Mouse (Mus musculus): ENCODE data around the gene Hic1.
"Not testable (repeated sequence)": the region's sequence is repeated elsewhere in the genome, so short reads cannot be mapped to it uniquely, and the experiment has no call there.

Gene Hic1

DNA sequence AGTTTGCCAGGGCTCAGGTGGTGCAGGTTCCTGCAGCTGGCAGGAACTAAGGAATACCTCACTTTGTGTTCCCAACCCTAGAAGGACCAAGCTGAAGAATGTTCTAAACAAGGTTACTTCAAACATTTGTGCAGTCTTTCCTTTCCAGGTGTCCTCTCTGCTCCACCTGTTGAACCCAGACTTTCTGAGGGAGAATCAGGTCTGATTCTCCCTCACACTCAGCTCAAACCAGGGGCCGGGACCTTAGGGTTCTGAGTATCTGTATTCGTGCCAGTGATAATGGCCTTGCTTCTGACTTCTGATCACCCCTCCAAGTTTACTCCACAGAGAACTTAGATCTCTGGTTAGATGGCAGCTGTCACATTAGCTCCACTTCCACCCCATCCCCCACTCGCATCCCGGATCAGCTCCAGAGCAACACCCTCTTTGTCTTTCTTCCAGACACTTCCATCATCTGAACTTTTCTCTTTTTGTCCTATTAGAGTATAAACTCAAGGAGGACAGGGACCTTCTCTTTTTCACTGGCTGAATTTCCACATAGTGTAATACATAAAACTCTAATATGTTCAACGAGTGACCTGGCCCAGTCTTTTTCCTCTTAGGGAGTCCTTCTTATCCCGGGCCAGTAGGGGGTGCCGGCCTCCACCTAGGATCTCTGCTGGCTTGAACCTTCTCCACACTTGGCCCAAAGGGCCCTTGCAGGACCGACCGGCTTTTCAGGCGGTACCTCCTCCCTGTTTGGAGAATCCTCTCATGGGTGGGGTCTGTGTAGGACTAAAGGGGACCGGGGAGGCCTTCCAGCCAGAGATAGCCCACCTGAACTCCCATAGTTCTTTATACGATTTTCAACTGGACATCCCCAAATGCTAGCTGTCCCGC, 23.3 kb upstream of the Hic1 start:
- peak; percentile 83 for DNase-seq (ENCODE audit: low read depth, low spot score)

- no peak for DNase-seq (ENCODE audit: low read depth, low spot score)
Observed at GRCm38 (mm10) chr11:75191841-75192240, 22.5 kb upstream of the Hic1 start.

GRCm38 (mm10) chr11:75190905-75191441, 21.7 kb upstream of the Hic1 start, which contains the start of gene Dph1:
Gene Dph1 (minus strand): TSS chr11:75191241.
- no peak for DNase-seq (ENCODE audit: low read depth, low spot score)

- peak; percentile 94 for DNase-seq (ENCODE audit: low read depth, low spot score)
Observed at GRCm38 (mm10) chr11:75190371-75190724, 21.0 kb upstream of the Hic1 start.

DNA sequence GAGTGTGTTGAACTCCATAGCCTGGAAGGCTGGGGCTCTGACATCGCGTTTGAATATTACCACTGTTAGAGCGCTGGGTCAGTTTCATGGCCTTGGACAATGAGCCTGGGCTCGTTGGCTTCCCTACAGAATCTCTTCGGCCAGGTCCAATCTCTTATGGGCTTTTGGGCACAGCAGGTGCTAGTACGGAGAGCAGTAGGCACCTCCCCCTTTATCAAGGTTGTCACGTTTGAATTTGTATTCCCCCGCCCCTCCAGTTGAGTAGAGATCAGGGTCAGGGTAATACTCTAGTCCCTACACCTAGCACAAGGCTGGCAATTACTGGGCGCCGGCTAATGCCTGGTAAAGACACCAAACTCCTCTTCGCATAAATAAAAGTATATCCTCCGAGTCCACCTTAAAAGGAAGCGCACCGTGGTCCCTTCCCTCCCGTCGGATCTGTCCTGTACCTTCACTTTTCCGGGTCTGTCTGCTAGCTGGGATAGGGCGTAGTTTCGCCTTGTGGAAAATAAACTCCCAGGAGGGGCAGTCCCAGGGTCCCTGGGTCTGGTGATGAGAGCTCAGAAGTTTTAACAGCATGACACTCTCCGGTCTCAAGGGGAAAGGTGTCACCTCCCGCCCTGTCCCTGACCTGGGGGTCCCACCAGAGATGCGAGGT, 20.5 kb upstream of the Hic1 start:
- DNase-seq (ENCODE audit: low read depth, low spot score), result peak; percentile 58

- no peak for DNase-seq (ENCODE audit: low read depth, low spot score)
Observed at GRCm38 (mm10) chr11:75184986-75185385, 15.7 kb upstream of the Hic1 start.

- DNase-seq (ENCODE audit: low read depth, low spot score), result no peak
Observed at GRCm38 (mm10) chr11:75184573-75184972, 15.3 kb upstream of the Hic1 start.

DNA sequence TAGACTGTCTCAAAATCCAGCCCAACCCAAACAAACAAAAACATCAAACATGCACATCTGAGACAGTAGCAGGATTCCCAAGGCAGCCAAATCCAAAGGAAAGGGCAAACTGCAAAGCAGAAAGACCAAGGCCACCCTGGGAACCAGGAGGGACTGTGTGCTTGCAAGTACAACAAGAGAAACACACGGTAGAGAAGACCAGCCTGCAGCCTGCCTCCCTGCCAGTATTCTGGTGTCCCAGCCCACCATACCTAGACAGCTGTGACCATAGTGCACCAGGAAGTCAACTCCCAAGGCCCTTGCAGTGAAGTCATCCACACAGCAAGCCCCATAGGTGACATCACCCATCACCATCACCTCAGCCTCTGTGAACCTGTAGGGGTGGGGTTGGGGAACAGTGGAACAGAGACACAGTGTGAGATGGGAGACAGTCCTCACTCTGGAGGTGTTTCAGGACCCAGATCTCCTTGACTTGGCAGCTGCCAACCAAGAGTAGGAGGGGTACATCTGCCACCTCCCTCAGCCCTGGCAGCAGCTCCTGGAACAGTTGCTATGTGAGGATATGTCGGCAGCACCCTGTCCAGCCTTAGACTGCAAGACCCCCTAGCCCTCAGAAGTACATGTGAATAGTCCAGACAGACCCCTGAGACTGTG, 14.7 kb upstream of the Hic1 start:
- DNase-seq (ENCODE audit: low read depth, low spot score), result no peak

GRCm38 (mm10) chr11:75178672-75179208, 9.4 kb upstream of the Hic1 start, which contains the start of gene Ovca2:
Gene Ovca2 (minus strand): TSS chr11:75178835.
- DNase-seq (ENCODE audit: low read depth, low spot score), result peak; percentile 98

- no peak for DNase-seq (ENCODE audit: low read depth, low spot score)
Observed at GRCm38 (mm10) chr11:75178011-75178410, 8.7 kb upstream of the Hic1 start.

DNA sequence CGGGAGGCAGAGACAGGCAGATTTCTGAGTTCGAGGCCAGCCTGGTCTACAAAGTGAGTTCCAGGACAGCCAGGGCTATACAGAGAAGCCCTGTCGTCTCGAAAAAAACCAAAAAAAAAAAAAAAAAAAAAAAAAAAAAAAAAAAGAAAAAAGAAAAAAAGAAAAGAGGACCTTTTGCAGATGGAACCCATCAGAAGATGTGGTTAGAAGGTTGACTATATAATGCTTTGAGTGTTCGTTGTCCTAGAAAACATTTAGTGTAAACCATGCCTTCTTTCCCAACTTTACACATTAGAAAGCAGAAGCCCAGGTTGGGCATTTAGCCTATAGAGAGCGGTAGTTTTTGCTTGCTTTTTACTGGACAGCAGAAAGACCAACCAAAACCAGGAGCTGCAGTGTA, 5.3 kb upstream of the Hic1 start:
- not testable (repeated sequence) for DNase-seq (ENCODE audit: low read depth, low spot score)

- DNase-seq (ENCODE audit: low read depth, low spot score), result no peak
Observed at GRCm38 (mm10) chr11:75173799-75174165, 4.5 kb upstream of the Hic1 start.

GRCm38 (mm10) chr11:75173095-75173798, 3.9 kb upstream of the Hic1 start:
- peak; percentile 96 for DNase-seq (ENCODE audit: low read depth, low spot score)

DNA sequence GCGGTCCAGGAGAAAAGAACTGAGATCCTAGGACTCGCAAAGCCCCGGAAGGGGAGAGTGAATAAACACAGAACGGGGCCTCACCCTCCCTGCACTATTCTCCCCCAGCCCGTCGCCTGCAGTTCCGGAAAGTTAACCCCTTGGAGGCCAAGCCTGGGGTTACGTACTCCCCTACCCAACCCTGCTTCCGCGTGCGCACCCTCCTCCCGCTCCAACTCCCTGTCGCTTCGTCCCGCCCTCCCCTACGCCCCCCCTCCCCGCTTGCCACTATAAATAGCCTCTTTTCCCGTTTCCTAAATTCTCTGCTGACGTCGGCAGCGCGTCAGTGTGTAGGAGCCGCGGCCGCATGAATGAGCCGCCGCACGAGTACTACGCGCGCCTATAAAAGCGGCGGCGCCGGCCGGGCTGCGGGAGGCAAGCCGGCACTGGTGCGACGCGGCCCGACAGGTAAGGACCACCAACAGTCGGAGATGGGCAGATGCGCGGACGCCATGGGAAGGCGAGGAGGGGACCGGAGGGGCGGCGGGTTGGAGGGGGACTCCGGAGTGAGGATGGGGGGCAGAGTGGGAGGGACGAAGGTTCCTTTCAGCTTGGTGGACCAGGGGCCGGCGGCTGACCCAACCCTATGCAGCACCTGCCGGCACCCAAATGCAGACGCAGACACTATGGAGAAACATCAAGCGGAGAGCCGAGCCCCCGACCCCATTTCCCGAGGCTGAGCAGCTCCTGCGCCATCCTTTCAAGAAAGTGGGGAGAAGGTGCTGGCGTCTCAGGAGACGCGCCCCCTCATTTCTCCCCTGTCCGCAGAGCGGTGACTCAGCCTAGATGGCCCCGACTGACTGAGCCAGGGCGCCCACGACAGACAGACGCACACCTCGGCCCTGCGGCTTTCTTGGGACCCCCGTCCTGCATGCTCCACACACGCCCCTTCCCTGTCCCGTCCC, 3.1 kb upstream of the Hic1 start:
- peak; percentile 61 for DNase-seq (ENCODE audit: low read depth, low spot score)

GRCm38 (mm10) chr11:75171186-75171865, 2.0 kb upstream of the Hic1 start:
- no peak for DNase-seq (ENCODE audit: low read depth, low spot score)

DNA sequence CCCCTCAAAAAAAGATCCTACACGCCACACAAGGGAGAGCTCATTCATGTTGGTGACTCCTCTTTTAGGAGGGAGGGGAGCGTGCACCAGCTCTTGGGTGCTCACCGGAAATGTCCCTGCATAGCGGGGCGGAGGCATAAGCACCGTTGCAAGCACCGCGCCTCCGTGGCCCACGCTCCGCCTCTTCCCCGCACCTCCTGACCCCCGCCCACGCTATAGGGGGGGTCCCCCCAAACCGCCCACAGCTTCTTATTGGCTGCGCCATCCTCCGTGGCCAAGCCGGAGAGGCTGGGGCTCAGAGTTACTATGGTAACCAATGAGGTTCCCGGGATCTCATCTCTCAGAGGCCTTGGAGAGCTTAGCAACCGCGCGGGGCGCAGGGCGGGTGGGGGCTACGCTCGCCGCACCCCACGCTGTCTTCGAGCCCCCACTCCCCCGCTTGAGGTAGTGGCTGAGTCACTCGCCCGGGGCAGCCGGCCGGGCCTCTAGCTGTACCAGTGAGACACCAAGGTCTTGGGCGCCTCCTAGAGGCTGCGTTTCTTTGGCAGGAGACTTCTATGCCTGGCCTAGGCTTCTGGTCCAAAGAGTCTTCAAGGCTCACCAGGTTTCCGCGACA, 925 bp upstream of the Hic1 start:
- peak; percentile 93 for DNase-seq (ENCODE audit: low read depth, low spot score)

DNA sequence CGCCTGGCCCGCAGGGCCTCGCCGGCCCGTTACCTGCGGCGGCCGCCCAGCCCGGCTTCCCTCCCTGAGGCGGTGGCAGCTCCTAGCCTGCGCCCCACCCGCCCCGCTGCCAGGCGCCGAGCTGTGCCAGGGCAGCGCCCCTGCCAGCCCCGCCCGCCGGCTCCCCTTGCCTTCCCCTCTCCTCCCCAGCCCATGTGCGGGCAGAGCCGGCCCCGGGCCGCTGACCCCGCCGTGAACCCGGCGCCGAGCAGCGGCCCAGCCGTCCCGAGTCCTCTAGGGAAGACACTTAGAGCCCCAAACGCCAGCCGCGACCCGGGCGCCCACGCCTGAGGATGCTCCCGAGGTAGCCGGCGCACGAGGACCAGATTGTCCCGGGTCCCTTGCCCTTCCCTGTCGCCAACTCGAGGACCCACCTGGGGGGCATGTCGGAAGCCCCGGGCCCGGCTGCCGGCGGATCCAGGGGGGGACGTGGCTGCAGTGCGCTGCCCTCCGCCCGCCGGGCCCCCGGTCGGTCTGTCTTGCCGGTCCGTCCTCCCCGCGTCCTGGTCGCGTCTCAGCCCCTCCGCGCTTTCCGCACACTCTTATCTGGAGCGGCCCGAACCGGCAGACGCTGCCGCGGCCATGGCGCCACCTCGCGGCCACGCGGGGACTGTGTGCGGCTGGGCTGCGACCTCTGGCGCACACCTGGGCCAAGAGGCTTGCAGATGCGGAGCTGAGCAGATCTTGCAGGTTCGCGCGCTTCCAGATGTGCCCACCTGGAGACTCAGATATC, 543 bp downstream of the Hic1 start:
- peak; percentile 85 for DNase-seq (ENCODE audit: low read depth, low spot score)

All from ES-CJ7 (cell line).